Mouse (Mus musculus): ENCODE results near the gene Lrch1. TPM values are rescaled to one million over a fixed set of nuclear protein-coding genes. Genes with fewer than 3 reads are reported as not detected.

Lrch1 gene
- polyA plus RNA-seq, 1 experiment from 2014 or later: 10.9 TPM

DNA sequence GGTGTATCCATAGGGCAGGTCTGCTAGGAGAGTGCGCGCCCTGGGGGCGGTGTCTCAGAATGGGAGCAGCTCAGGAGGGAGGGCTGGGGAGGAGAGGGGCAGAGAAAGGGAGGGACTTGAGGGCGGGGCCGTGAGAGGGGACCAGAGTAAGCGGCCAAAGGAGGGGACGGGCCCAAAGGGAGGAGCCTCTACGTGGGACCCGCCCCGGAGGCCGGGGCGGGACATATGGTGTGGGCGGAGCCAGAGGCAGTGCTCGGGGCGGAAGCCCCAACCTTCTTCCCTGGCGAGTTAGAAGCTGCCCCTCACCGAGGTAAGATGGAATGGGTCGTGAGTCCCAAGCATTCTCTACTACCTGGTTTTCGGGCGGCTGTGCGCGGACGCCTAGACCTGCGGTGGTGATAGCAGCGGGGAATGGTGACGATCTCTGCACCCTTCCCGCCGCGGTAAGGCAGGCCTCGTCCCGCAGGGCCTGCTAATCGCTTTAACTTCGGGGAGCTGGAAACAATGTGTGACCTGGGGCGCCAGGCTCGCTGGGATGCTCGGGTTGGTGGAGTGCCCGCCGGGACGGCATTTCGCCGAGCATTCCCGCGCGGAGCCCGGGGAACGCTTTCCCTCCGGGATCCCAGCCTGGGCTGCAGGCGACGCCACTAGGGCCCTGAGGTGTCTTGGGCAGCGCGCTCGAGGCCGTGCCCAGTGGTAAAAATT, 215.4 kb downstream of the Lrch1 start, which contains the start of gene Esd:
Esd (plus strand) TSS at position 219 of the 705 bp plus-strand sequence.
- H3K36me3 ChIP-seq: peaks cover 14% of the 10 kb centered on the region
- peak within 1 kb of the TSS; percentile 78 for H3K4me2 ChIP-seq
- peak within 1 kb of the TSS; percentile 75 for H3K27ac ChIP-seq
- no peaks in the 10 kb centered on the region for H3K27me3 ChIP-seq
- peaks cover 17% of the 10 kb centered on the region for H3K4me1 ChIP-seq (replicated peaks)
- H3K9ac ChIP-seq: peak within 1 kb of the TSS; percentile 66
- WGBS: under 1% methylated on average over 53 of the region's 53 CpGs
- H3K4me3 ChIP-seq: peak within 1 kb of the TSS; percentile 65
- peak; percentile 99 for ATAC-seq (replicated peaks; ENCODE audit: insufficient number of reproducible peaks, insufficient read depth, low FRiP score, low read depth)
- no peaks in the 10 kb centered on the region for H3K9me3 ChIP-seq (replicated peaks)

DNA sequence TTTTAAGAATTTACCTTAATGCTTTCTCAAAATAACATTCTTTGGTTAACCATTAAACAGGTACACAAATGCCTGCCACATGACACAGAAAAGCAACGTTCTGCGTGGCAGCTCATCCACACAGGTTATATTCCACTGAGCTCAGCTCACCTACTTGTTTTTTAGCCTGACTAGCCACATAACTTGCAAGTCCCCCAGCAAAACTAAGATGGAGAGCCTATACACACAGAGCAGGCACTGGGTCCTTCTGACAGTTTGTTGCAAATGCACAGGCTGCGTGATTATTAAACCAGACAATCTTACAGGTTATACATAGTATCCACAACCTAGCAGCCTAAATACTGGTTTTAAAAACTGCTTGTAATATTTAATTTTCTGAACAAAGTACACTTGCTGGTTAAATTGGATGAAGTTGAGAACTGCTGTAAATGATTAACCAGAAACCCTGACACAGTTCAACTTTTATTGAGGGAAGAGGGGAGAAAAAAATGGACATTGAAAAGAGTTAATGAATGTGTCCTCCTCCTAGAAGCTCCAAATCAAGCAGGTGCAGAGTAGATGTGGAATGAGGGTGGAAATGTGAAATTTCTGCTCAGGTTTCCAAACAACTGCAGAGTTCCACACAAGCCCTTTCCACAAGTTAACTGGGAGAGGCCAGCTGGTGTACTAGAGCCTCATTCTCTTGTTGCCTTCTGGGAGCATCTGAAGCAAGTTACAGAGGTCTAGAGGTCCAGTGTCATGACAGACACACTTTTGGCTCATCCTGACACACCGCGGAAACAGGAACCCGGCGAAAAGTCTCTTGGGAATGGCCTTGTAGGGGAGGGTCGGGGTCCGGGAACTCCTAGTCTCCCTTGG, 216.2 kb downstream of the Lrch1 start:
- Histone ChIP-seq H3K9me3 (replicated peaks) (no peaks in the 10 kb centered on the region), H3K27ac (peak overlapping the region; percentile 61), H3K4me3 (peak overlapping the region; percentile 65), H3K4me2 (peak overlapping the region; percentile 78), H3K36me3 (peaks cover 6% of the 10 kb centered on the region; the same call in 1 of the 2 replicates), H3K9ac (peak overlapping the region; percentile 48), H3K27me3 (no peaks in the 10 kb centered on the region), H3K4me1 (replicated peaks) (peaks cover 17% of the 10 kb centered on the region)
- WGBS: 29% methylated on average over 9 of the region's 9 CpGs
- no peak for ATAC-seq (replicated peaks; ENCODE audit: insufficient number of reproducible peaks, insufficient read depth, low FRiP score, low read depth)

DNA sequence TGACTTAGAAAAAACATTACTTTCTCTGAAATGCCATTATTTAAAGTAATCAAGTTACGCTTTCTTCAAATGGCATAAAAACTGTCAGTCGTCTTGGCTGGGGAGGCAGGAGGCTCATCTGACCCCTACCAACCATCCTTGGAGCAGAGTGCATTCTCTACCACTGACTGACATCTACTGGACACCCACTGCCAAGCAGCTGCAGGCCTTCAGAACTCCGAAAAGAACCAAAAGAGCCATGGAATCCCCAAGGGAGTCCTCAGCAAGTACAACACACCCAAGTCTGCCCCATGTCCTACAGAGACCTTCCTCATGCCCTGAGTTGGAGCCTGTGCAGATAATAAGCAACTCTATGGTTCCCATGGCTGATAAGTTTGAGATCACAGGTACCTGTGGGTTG, 224.1 kb downstream of the Lrch1 start:
- H3K9me3 ChIP-seq (replicated peaks): no peaks in the 10 kb centered on the region
- H3K27ac ChIP-seq: no peak overlapping the region
- no peaks in the 10 kb centered on the region for H3K4me1 ChIP-seq (replicated peaks)
- WGBS: 67% methylated on average over 3 of the region's 3 CpGs
- no peak overlapping the region for H3K4me3 ChIP-seq
- no peak for ATAC-seq (replicated peaks; ENCODE audit: insufficient number of reproducible peaks, insufficient read depth, low FRiP score, low read depth)
- no peak overlapping the region for H3K4me2 ChIP-seq
- H3K27me3 ChIP-seq: no peaks in the 10 kb centered on the region; the same call in 1 of the 2 replicates
- H3K9ac ChIP-seq: no peak overlapping the region
- no peaks in the 10 kb centered on the region for H3K36me3 ChIP-seq

DNA sequence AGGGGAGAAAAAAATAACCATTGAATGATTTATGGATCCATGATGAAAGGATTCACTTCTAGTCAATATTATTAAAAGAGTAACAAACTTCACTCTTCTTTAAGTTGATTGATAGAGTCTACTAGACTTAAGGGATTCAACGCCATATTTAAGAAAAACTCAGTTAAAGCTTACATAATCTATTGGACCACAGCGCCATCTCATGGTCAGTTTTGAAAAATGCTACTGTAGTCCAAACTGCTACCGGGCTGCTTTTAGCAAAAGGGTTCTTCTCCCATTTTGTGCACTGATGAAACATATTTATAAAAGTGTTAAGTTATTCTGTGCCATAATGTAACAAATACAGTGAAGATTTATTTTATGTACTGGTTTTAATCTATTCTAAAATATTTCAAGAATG, 238.6 kb downstream of the Lrch1 start:
- Histone ChIP-seq H3K4me3 (no peak overlapping the region), H3K9ac (no peak overlapping the region), H3K27me3 (peaks cover 2% of the 10 kb centered on the region; the same call in 1 of the 2 replicates), H3K36me3 (no peaks in the 10 kb centered on the region), H3K4me2 (no peak overlapping the region), H3K27ac (no peak overlapping the region), H3K4me1 (replicated peaks) (no peaks in the 10 kb centered on the region), H3K9me3 (replicated peaks) (no peaks in the 10 kb centered on the region)
- WGBS: 12% methylated on average over 3 of the region's 3 CpGs
- ATAC-seq (replicated peaks; ENCODE audit: insufficient number of reproducible peaks, insufficient read depth, low FRiP score, low read depth): no peak

Other genes with a start within 250 kb of the Lrch1 start
- 214 and 254 TPM in 2 replicates for gene Esd, start 215.6 kb downstream of the Lrch1 start, polyA plus RNA-seq (2015; fragmentation: Nextera tagmentation; extraction: Ambion mirVana)
- gene Rubcnl, start 68.2 kb upstream of the Lrch1 start, polyA plus RNA-seq (2015; fragmentation: Nextera tagmentation; extraction: Ambion mirVana): 1.8 TPM in 2 replicates
- gene Lrrc63, start 183.0 kb upstream of the Lrch1 start, polyA plus RNA-seq (2015; fragmentation: Nextera tagmentation; extraction: Ambion mirVana): not detected in 2 replicates
- gene Lcp1, start 183.2 kb upstream of the Lrch1 start, polyA plus RNA-seq (2015; fragmentation: Nextera tagmentation; extraction: Ambion mirVana): 20.6 and 42.9 TPM in 2 replicates

Measured in heart, embryonic 15.5 days (tissue).